Mouse (Mus musculus): ENCODE results near the gene Gpr107. TPM values are rescaled to one million over a fixed set of nuclear protein-coding genes. Genes with fewer than 3 reads are reported as not detected.
A peak's percentile ranks its signal among the peaks of the same experiment; 100 is the strongest.

Gpr107 gene
- total and polyA plus RNA-seq, 3 experiments = 16.4 to 18.3 TPM; not detected in 1

DNA sequence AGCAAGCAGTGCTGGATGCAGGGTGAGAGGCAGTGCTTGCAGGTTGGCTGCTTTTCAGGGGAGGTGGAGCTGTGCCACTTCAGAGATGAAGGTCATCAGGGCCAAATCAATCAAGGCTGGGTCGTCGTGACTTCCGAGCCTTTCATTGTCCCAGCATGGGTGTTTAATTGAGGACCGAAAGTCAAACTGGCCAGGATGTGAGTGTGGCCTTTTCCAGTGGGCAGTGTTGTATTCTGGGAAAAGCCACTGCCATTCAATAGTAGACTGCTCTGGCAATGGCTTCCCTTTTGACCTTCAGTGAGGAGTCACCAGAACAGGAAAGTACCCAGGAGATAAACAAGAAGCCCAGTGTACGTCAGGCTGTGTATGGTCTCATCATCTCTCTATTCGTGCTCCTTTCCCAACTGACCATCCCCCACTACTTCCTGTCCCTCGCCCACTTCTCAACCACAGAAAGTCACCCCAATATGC is 28.0 kb downstream of the Gpr107 start:
- peaks cover 2 to 12% of the 10 kb centered on the region in 2 experiments for H3K36me3 ChIP-seq (ENCODE audit: control insufficient read depth in 1 of 2, insufficient read depth in 2 of 2, low read length in 2 of 2)
- H3K27me3 ChIP-seq (ENCODE audit: control insufficient read depth in 1 of 2, insufficient read depth in 2 of 2, low read length in 2 of 2) = no peaks in the 10 kb centered on the region
- peaks cover 4 to 10% of the 10 kb centered on the region in 2 experiments for H3K4me1 ChIP-seq (ENCODE audit: control insufficient read depth in 1 of 2, insufficient read depth in 2 of 2, low read length in 2 of 2)

DNA sequence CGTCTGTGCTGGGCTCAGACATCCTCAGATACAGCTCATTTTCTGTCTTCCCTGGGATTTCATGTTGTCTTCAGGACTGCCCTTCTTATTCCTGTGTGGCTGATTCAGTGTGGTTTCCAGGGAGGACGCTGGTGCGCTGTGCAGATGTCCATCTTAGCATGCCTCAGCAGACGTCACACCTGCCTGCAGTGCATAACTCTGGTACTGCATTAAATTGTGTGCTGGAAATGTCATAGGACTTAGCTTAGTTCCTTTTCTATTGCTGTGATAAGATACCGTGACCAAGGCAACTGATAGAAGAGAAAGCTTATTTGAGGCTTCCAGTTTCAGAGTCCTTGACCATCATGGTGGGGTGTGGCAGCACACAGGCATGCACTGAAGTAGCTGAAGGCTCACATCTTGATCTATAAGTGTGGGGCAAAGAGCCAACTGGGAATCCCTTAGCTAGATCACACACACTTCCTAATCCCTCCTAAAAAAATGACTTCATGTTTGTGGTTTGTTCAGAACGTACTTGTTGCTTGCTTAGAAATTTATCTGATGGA is 30.7 kb downstream of the Gpr107 start:
- peak; percentile 59 for DNase-seq (ENCODE audit: low read depth, low spot score)
- H3K27ac ChIP-seq (ENCODE audit: control insufficient read depth, low read depth, low read length) = no peak overlapping the region
- H3K36me3 ChIP-seq (ENCODE audit: control insufficient read depth in 1 of 2, insufficient read depth in 2 of 2, low read length in 2 of 2) = peaks cover 0 to 12% of the 10 kb centered on the region in 2 experiments; a peak in 3 of 4 replicates
- no peaks in the 10 kb centered on the region for H3K9me3 ChIP-seq (replicated peaks; ENCODE audit: insufficient read depth, low read length)
- no peaks in the 10 kb centered on the region for H3K27me3 ChIP-seq (ENCODE audit: control insufficient read depth in 1 of 2, insufficient read depth in 2 of 2, low read length in 2 of 2)
- H3K79me2 ChIP-seq (ENCODE audit: control insufficient read depth, insufficient read depth, low read length, poor library complexity) = no peaks in the 10 kb centered on the region
- no peak for TF ChIP-seq MYB (IDR thresholded peaks at IDR 0.05; ENCODE audit: low read depth, low read length)
- no peak for TF ChIP-seq ZC3H11A (IDR thresholded peaks at IDR 0.05; ENCODE audit: low read depth, low read length)
- TF ChIP-seq CHD2 (IDR thresholded peaks at IDR 0.05; ENCODE audit: low read length) = no peak
- TF ChIP-seq ZMIZ1 (IDR thresholded peaks at IDR 0.05; ENCODE audit: low read depth, low read length) = no peak
- peak; percentile 69 for TF ChIP-seq GATA1 (IDR thresholded peaks at IDR 0.05; ENCODE audit: low read depth, low read length)
- TF ChIP-seq MAX (IDR thresholded peaks at IDR 0.05; ENCODE audit: low read length) = peak; percentile 48; the same call in 1 of the 2 replicates
- peak; percentile 43; the same call in 1 of the 2 replicates for TF ChIP-seq MXI1 (IDR thresholded peaks at IDR 0.05; ENCODE audit: low read depth, low read length)
- no peak for TF ChIP-seq TCF12 (IDR thresholded peaks at IDR 0.05; ENCODE audit: low read depth, low read length)
- peak; percentile 46; the same call in 1 of the 2 replicates for TF ChIP-seq ETS1 (IDR thresholded peaks at IDR 0.05; ENCODE audit: low read depth, low read length)
- TF ChIP-seq EP300 (IDR thresholded peaks at IDR 0.05; ENCODE audit: low read depth in 1 of 2, low read length in 2 of 2) = peak in 1 of 2 experiments; percentile 23; a peak in 2 of 4 replicates
- TF ChIP-seq USF1 (IDR thresholded peaks at IDR 0.05; ENCODE audit: low read depth, low read length) = no peak
- no peak overlapping the region for H3K9ac ChIP-seq (ENCODE audit: control insufficient read depth, low read depth, low read length, poor library complexity, severe bottlenecking)
- no peak overlapping the region for H3K4me3 ChIP-seq (ENCODE audit: control insufficient read depth in 1 of 2, insufficient read depth in 1 of 2, low read depth in 2 of 2, low read length in 2 of 2)
- peaks cover 4 to 10% of the 10 kb centered on the region in 2 experiments for H3K4me1 ChIP-seq (ENCODE audit: control insufficient read depth in 1 of 2, insufficient read depth in 2 of 2, low read length in 2 of 2)

More for the DNA sequence above, 28.0 kb downstream of the Gpr107 start:
- TF ChIP-seq CTCF (IDR thresholded peaks at IDR 0.05 in 2 of 3, conservative IDR thresholded peaks at IDR 0.05 in 1 of 3; ENCODE audit: control insufficient read depth in 1 of 3, insufficient read depth in 1 of 3, low read depth in 2 of 3, low read length in 3 of 3, poor library complexity in 1 of 3, severe bottlenecking in 1 of 3) (no peak), JUND (IDR thresholded peaks at IDR 0.05; ENCODE audit: low read depth, low read length) (no peak), TCF12 (IDR thresholded peaks at IDR 0.05; ENCODE audit: low read depth, low read length) (no peak), POLR2AphosphoS5 (IDR thresholded peaks at IDR 0.05; ENCODE audit: borderline replicate concordance, low read depth, low read length) (no peak), HCFC1 (IDR thresholded peaks at IDR 0.05; ENCODE audit: low read depth, low read length) (no peak), RCOR1 (IDR thresholded peaks at IDR 0.05; ENCODE audit: low read depth, low read length) (no peak), KAT2A (conservative IDR thresholded peaks at IDR 0.05; ENCODE audit: low read depth, low read length) (no peak), ETS1 (IDR thresholded peaks at IDR 0.05; ENCODE audit: low read depth, low read length) (no peak), ZKSCAN1 (IDR thresholded peaks at IDR 0.05; ENCODE audit: low read depth, low read length) (no peak), USF1 (IDR thresholded peaks at IDR 0.05; ENCODE audit: low read depth, low read length) (no peak), UBTF (IDR thresholded peaks at IDR 0.05; ENCODE audit: borderline replicate concordance, insufficient read depth, low read depth, low read length) (no peak), GATA1 (IDR thresholded peaks at IDR 0.05; ENCODE audit: low read depth, low read length) (no peak), MAFK (IDR thresholded peaks at IDR 0.05; ENCODE audit: borderline replicate concordance, low read depth, low read length) (no peak), CHD1 (IDR thresholded peaks at IDR 0.05; ENCODE audit: low read depth, low read length) (no peak), CHD2 (IDR thresholded peaks at IDR 0.05; ENCODE audit: low read length) (no peak), MYC (IDR thresholded peaks at IDR 0.05; ENCODE audit: low read depth, low read length) (no peak), SMC3 (IDR thresholded peaks at IDR 0.05; ENCODE audit: low read depth, low read length) (no peak), SIN3A (IDR thresholded peaks at IDR 0.05; ENCODE audit: low read length) (no peak), POLR2A (IDR thresholded peaks at IDR 0.05; ENCODE audit: control insufficient read depth in 1 of 2, insufficient read depth in 1 of 2, low read depth in 1 of 2, low read length in 2 of 2, poor library complexity in 1 of 2) (no peak), NELFE (IDR thresholded peaks at IDR 0.05; ENCODE audit: low read depth, low read length) (no peak)
- Histone ChIP-seq H3K27ac (ENCODE audit: control insufficient read depth, low read depth, low read length) (no peak overlapping the region), H3K9ac (ENCODE audit: control insufficient read depth, low read depth, low read length, poor library complexity, severe bottlenecking) (no peak overlapping the region), H3K9me3 (replicated peaks; ENCODE audit: insufficient read depth, low read length) (no peaks in the 10 kb centered on the region), H3K79me2 (ENCODE audit: control insufficient read depth, insufficient read depth, low read length, poor library complexity) (no peaks in the 10 kb centered on the region), H3K4me3 (ENCODE audit: control insufficient read depth in 1 of 2, insufficient read depth in 1 of 2, low read depth in 2 of 2, low read length in 2 of 2) (no peak overlapping the region)
- DNase-seq (ENCODE audit: low read depth, low spot score) = no peak
